Mouse (Mus musculus) heart, embryonic 11.5 days (tissue): ENCODE results near the gene Pip5k1a. TPM values are rescaled to one million over a fixed set of nuclear protein-coding genes. Genes with fewer than 3 reads are reported as not detected.
"Not testable (repeated sequence)": the region's sequence is repeated elsewhere in the genome, so short reads cannot be mapped to it uniquely, and the experiment has no call there.

ENCODE experiments used
- ATAC-seq: fragments of 200-750 bp; cut with Nextera tagmentation; replicated peaks from 2 replicates; pipeline ENCODE4 v1.8.0; 2017; ENCODE audit warnings: moderate library complexity; ENCODE audit not compliant: insufficient number of reproducible peaks, low FRiP score, low TSS enrichment
- H3K27ac ChIP-seq: fragments of 300-500 bp; sonication (generic); 2 replicates; pipeline ENCODE4 v1.5.1; 2014; ENCODE audit warnings: mild to moderate bottlenecking, low read depth, low read length
- H3K27me3 ChIP-seq: fragments of 300-500 bp; sonication (generic); 2 replicates; pipeline ENCODE4 v1.6.1; 2014; ENCODE audit warnings: mild to moderate bottlenecking, low read length, mixed read lengths; ENCODE audit not compliant: control insufficient read depth, insufficient read depth
- H3K36me3 ChIP-seq: fragments of 300-500 bp; sonication (generic); 2 replicates; pipeline ENCODE4 v1.6.1; 2014; ENCODE audit warnings: mild to moderate bottlenecking, low read length, moderate library complexity, mixed read lengths; ENCODE audit not compliant: control insufficient read depth, insufficient read depth
- H3K4me1 ChIP-seq: fragments of 300-500 bp; sonication (generic); 2 replicates; pipeline ENCODE4 v1.6.1; 2014; ENCODE audit warnings: low read length; ENCODE audit not compliant: control insufficient read depth, insufficient read depth
- H3K4me2 ChIP-seq: fragments of 300-500 bp; sonication (generic); 2 replicates; pipeline ENCODE4 v1.6.1; 2014; ENCODE audit warnings: mild to moderate bottlenecking, moderate library complexity
- H3K4me3 ChIP-seq: fragments of 300-500 bp; sonication (generic); 2 replicates; pipeline ENCODE4 v1.5.1; 2014; ENCODE audit warnings: low read depth, low read length
- H3K9ac ChIP-seq: fragments of 300-500 bp; sonication (generic); 2 replicates; pipeline ENCODE4 v1.6.1; 2014; ENCODE audit warnings: mild to moderate bottlenecking, low read depth, low read length, moderate library complexity
- H3K9me3 ChIP-seq: fragments of 300-500 bp; sonication (generic); replicated peaks from 2 replicates; pipeline ENCODE4 v1.6.1; 2016; ENCODE audit warnings: low read length; ENCODE audit not compliant: control insufficient read depth
- WGBS: fragments of 180-500 bp; shearing (Covaris S2); extraction: QIAGEN DNeasy Blood & Tissue Kit; methylation state at CpG from one replicate; pipeline ENCODE4 v1.1.7; 2014; ENCODE audit not compliant: insufficient replicate concordance; 5-methylcytosine and 5-hydroxymethylcytosine counted together
- polyA plus RNA-seq: library from polyadenylated mRNA; unstranded; fragments of >200 nt; fragmentation: Nextera tagmentation; extraction: Ambion mirVana; gene quantifications from 2 replicates; pipeline ENCODE4 v1.2.1, GENCODE M21; 2014

The Pip5k1a gene
- polyA plus RNA-seq, 1 experiment from 2014 or later, result 14.0 TPM

DNA sequence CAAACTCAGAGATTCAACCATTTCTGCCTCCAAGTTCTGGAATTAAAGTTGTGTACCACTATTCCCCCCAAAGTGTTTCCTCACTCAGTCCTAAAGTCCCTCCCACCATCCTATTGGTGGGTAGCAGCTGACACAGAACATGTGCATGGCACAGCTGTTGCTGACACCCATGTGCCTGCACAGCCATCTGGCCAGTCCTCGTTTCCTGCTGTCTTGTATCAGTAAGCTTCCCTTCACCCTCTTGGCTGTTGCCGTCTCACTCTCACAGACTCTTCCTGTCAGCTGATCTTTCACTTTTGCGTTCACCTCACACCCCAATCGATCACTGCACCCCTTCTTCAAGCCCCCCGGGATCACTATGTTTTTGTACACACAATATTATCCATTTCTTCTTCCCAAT lies 79.0 kb downstream of the Pip5k1a start:
- Histone ChIP-seq H3K9ac (no peak overlapping the region), H3K9me3 (no peaks in the 10 kb centered on the region), H3K27me3 (no peaks in the 10 kb centered on the region), H3K4me1 (peaks cover 25% of the 10 kb centered on the region), H3K36me3 (peaks cover 6% of the 10 kb centered on the region), H3K4me2 (no peak overlapping the region), H3K4me3 (no peak overlapping the region), H3K27ac (no peak overlapping the region)
- WGBS, result 50% methylated on average over 5 of the region's 5 CpGs
- no peak for ATAC-seq

DNA sequence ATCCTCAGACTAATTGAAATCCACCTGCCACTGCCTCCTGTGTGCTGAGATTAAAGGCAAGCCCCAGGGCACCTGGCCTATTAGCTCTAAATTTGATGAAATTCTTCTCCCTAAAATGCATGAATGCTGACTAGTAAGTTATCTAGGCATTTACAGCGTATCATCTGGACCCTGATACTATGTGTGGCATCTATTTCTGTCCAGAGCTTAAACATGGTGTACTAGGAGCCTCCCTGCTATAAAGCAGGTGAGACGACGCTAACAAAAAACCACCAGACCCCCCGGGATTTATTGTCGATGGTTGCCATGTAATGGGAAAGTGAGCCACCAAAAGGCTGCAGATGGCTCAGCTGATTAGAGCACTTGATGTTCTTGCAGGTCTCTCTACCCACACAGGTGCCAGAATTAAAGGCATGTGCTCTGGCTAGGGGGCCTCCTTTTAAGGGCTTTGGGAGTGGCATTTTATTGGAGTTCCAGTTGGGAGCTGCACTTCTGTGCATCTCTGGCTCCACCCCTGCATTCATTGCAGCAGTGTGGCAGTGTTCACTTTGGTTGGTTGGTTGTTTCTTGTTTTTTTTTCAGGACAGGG lies 79.6 kb downstream of the Pip5k1a start:
- Histone ChIP-seq H3K4me3 (no peak overlapping the region), H3K27me3 (no peaks in the 10 kb centered on the region), H3K36me3 (peaks cover 2% of the 10 kb centered on the region), H3K27ac (no peak overlapping the region), H3K9ac (no peak overlapping the region), H3K4me1 (peaks cover 25% of the 10 kb centered on the region), H3K9me3 (no peaks in the 10 kb centered on the region), H3K4me2 (no peak overlapping the region)
- 63% methylated on average over 5 of the region's 5 CpGs for WGBS
- ATAC-seq, result no peak

GRCm38 (mm10) chr3:95025202-95025601 lies 81.5 kb downstream of the Pip5k1a start:
- no peaks in the 10 kb centered on the region; the same call in 1 of the 2 replicates for H3K36me3 ChIP-seq
- no peaks in the 10 kb centered on the region for H3K9me3 ChIP-seq
- H3K4me2 ChIP-seq, result peak overlapping the region; percentile 52
- no peaks in the 10 kb centered on the region for H3K27me3 ChIP-seq
- H3K4me1 ChIP-seq, result peaks cover 25% of the 10 kb centered on the region
- H3K4me3 ChIP-seq, result peak overlapping the region; percentile 15; the same call in 1 of the 2 replicates
- 31% methylated on average over 5 of the region's 5 CpGs for WGBS
- peak overlapping the region; percentile 44 for H3K9ac ChIP-seq
- H3K27ac ChIP-seq, result peak overlapping the region; percentile 68
- no peak for ATAC-seq

DNA sequence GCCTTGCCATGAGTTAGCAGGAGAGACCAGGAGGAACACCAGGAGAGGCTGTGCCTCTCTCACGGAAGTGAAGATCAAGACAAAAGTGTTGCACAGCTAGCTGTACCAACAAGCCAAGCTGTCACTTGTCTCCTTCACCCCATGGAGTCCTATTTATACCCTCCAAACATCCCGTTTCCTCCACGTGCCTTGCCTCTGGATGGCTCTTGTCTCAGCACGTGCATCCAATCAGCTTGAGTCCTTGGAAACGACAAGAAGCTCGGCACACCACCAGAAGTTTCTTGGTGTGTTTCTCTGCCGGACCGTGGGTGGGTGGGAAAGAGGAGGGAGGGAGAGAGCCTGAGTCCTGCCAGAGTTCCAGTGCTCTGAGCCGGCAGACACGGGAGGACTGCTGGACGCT lies 82.2 kb downstream of the Pip5k1a start:
- peak; percentile 73 for ATAC-seq
- Histone ChIP-seq H3K27me3 (no peaks in the 10 kb centered on the region), H3K27ac (peak overlapping the region; percentile 68), H3K9me3 (no peaks in the 10 kb centered on the region), H3K4me2 (peak overlapping the region; percentile 52), H3K4me3 (peak overlapping the region; percentile 15; the same call in 1 of the 2 replicates), H3K4me1 (peaks cover 25% of the 10 kb centered on the region), H3K36me3 (no peaks in the 10 kb centered on the region), H3K9ac (peak overlapping the region; percentile 44)
- 11% methylated on average over 11 of the region's 11 CpGs for WGBS

GRCm38 (mm10) chr3:95020956-95021355 lies 85.8 kb downstream of the Pip5k1a start:
- not testable (repeated sequence) for H3K27ac ChIP-seq, H3K9me3 ChIP-seq, H3K4me2 ChIP-seq, H3K9ac ChIP-seq, H3K36me3 ChIP-seq, ATAC-seq, H3K27me3 ChIP-seq, H3K4me3 ChIP-seq
- peaks cover 20% of the 10 kb centered on the region for H3K4me1 ChIP-seq
- 90% methylated on average over 5 of the region's 5 CpGs for WGBS

DNA sequence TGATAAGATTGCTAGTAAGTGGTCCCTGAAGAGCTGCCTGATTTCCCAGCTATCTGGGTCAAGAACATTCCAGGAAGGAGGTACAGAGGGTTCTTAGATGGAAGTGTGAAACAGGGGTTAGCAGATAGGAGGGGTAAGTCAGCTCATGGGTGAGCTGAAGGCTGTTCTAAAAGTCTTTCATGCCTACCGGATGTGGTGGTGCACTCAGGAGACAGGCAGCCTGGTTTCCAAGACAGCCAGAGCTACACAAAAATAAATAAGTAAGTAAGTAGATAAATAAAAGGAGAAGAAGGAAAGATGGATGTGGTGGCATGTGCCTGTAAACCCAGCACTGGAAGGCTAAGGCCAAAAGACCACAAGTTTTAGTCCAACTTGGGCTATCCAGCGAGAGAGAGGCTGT lies 88.0 kb downstream of the Pip5k1a start:
- no peaks in the 10 kb centered on the region for H3K9me3 ChIP-seq
- WGBS, result 72% methylated on average over 2 of the region's 2 CpGs
- no peak overlapping the region for H3K9ac ChIP-seq
- H3K4me3 ChIP-seq, result no peak overlapping the region
- no peak overlapping the region for H3K4me2 ChIP-seq
- ATAC-seq, result no peak
- peaks cover 10% of the 10 kb centered on the region for H3K4me1 ChIP-seq
- no peaks in the 10 kb centered on the region for H3K27me3 ChIP-seq
- H3K36me3 ChIP-seq, result no peaks in the 10 kb centered on the region
- no peak overlapping the region for H3K27ac ChIP-seq

DNA sequence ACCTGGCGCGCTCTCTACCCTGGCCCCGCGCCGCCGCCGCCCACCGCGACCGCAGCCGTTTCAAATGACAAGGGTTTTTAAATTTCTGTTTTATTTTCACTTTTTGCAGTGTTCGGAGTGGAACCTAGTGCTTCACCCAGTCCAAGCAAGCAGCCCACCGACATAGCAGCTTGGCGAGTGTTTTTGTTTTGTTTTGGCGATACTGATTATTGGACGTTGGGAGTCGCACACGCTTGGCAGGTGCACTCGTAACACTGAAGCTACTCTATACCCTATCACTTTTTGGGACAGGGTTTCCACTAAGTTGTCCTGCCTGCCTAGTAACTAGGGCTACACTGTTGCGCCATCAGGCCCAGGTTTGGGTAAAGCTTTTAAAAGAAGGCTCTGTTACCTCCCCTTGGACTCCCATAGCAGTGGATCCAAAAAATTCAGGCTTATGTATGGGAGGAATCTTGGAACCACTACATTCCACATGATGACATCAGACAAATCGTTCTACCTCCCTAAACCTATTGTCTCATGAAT lies 90.1 kb downstream of the Pip5k1a start:
- Histone ChIP-seq H3K27me3 (no peaks in the 10 kb centered on the region), H3K9ac (peak overlapping the region; percentile 89), H3K4me3 (peak overlapping the region; percentile 91), H3K36me3 (peaks cover 2% of the 10 kb centered on the region; the same call in 1 of the 2 replicates), H3K4me2 (peak overlapping the region; percentile 88), H3K9me3 (no peaks in the 10 kb centered on the region), H3K4me1 (peaks cover 15% of the 10 kb centered on the region), H3K27ac (peak overlapping the region; percentile 96)
- 5% methylated on average over 21 of the region's 21 CpGs for WGBS
- ATAC-seq, result no peak

DNA sequence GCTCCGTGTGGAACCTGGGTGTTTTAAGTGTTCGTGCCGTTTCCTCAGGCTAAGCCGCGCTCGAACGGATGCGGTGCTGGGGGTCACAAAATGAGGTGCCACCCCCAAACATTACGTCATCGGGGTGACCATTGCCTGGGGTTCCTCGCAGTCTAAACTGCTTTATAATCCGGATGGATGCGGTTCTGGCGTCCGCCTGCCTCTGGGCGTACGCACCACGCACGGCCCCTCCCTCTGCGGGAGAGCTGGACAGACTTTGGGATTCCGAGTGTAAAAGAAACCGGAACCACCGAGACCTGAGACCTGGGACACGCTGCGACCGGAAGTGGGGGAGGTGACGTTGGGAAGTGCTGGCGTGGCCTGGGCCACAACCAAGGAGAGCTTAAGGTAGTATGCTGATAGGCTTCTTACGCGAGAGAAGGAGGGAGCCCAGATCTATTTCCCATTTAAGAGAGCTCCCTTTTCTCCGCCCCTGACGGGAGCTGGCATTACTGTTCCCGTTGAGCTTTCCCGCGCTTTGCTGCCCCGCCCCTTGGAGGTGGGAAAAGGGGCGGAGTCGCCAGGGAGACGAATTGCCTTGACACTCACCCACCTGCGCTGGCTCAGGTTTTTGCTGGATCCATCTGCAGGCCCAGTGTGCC lies 90.7 kb downstream of the Pip5k1a start:
- peak overlapping the region; percentile 88 for H3K4me2 ChIP-seq
- ATAC-seq, result peak; percentile 59
- H3K27ac ChIP-seq, result peak overlapping the region; percentile 96
- peaks cover 15% of the 10 kb centered on the region for H3K4me1 ChIP-seq
- peaks cover 7% of the 10 kb centered on the region for H3K36me3 ChIP-seq
- H3K4me3 ChIP-seq, result peak overlapping the region; percentile 91
- under 1% methylated on average over 38 of the region's 40 CpGs for WGBS
- H3K9ac ChIP-seq, result peak overlapping the region; percentile 89
- H3K27me3 ChIP-seq, result no peaks in the 10 kb centered on the region
- no peaks in the 10 kb centered on the region for H3K9me3 ChIP-seq
